Mouse (Mus musculus) duodenum, adult 2 months (tissue): Measurements from ENCODE around the gene Rhno1. TPM values are rescaled to one million over a fixed set of nuclear protein-coding genes. Genes with fewer than 3 reads are reported as not detected.

Experiments
- polyA plus RNA-seq: library from polyadenylated mRNA; depleted of rRNA; stranded (reverse); fragments of >200 nt; gene quantifications from 2 replicates; pipeline ENCODE4 v1.2.3, GENCODE M21; 2012; ENCODE audit warnings: low replicate concordance; rRNA removed

The Rhno1 gene
- polyA plus RNA-seq = 11.0 and 11.4 TPM in 2 replicates

DNA sequence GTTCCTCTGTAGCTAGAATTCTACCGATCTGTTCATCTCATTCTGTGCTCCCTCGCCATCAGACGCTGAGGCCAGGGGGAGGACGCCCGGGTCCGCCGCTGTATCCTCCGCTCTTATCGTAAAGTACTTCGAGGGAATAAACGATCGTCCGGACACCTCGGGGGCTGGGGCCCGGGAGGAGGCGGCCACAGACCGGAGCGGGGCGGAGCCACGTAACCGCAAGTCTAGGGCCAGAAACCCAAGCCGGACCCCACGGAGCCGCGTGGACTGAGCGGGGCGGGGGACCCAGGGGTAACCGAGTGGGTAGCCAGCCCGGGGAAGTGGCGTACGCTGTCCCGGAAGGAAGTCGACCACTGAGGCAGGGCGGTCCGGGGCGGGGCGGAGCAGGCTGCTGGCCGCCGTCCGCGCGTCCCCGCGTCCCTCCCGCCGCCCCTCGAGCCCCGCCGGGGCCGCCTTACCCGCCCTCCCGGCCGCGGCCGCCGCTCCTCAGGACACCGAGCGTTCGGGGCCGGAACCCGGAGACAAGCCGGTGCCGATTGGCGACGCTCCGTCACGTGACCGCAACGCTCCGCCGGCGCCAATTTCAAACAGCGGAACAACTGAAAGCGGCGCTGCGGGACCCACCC lies at the start of gene Rhno1, which contains the start of gene Foxm1:
Rhno1 (minus strand) TSS at position 531 of the 626 bp plus-strand sequence.
Foxm1 (plus strand) TSS at position 587 of the 626 bp plus-strand sequence.

DNA sequence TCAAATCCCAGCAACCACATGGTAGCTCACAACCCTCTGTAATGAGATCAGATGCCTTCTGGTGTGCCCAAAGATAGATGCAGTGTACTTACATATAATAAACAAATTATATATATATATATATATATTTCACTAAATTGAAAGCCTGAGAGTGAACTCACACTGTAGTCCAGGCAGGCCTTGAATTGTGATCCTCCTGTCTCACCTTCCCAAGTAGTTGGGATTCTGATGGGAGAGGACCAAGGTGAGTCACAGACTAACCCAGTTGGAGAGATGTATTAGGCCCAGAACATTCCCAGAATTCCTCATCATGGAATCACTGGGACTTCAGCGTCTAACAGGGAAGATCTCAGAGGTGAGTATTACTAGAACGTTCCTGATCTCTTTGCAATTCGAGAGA lies 36.3 kb upstream of the Rhno1 start, which contains the start of gene Nrip2:
Nrip2 (plus strand) TSS at position 301 of the 400 bp plus-strand sequence.

GRCm38 (mm10) chr6:128375192-128375591 lies 12.5 kb upstream of the Rhno1 start, which contains the start of the genes Tex52 and Gm44596:
Gene Tex52, plus strand, starts transcription at chr6:128375456.
Gene Gm44596, plus strand, starts transcription at chr6:128375503.

DNA sequence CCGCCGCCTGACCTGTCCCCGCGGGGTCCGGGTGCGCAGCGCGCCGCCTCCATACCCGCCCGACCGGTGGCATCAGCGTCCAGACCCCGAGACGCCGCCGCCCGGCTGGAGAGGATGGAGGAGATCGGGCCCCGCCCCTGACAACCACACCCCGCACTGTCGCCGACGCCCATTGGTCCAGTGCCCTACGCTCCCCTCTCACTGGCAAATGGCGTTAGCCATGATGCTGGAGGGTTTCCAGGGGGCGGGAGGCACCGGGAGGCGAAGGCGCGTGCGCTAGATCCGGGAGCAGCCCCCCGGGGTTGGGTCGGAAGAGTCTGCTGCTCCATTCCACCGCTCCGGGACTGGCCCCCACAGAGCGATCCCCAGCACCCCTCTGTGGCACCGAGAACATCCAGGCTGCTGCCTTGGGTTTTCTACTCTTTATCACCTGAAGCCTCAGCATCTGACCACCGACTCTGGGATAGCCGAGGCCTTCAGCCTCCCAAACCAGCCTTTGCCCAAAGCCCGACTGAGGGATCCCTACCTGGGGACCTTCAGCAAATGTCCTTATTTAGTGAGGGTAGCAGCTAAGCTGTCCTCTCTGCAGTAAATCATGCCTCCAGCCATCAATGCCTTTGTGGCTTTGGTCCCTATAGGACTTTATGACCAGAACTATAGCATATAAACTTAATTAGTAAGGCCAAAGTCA lies 6.8 kb downstream of the Rhno1 start, which contains the start of gene Tulp3:
Tulp3 (minus strand) TSS at position 126 of the 691 bp plus-strand sequence.

Other genes with a start within 250 kb of the Rhno1 start
- gene Tspan9, start 219.3 kb downstream of the Rhno1 start, polyA plus RNA-seq = 18.8 and 19.4 TPM in 2 replicates
- 0.40 and 1.1 TPM in 2 replicates for gene Tead4, start 62.1 kb downstream of the Rhno1 start, polyA plus RNA-seq
- gene Tulp3, start 7.1 kb downstream of the Rhno1 start, polyA plus RNA-seq = 1.6 and 2.8 TPM in 2 replicates
- gene Foxm1, start 56 bp upstream of the Rhno1 start, polyA plus RNA-seq = 9.4 and 14.7 TPM in 2 replicates
- 0.13 TPM in 1 of 2 replicates, not detected in the other for gene Tex52, start 12.5 kb upstream of the Rhno1 start, polyA plus RNA-seq
- gene Gm44596, start 12.6 kb upstream of the Rhno1 start, polyA plus RNA-seq = not detected in 2 replicates
- gene Nrip2, start 36.4 kb upstream of the Rhno1 start, polyA plus RNA-seq = 0.78 and 1.3 TPM in 2 replicates
- 16.3 and 28.8 TPM in 2 replicates for gene Itfg2, start 62.0 kb upstream of the Rhno1 start, polyA plus RNA-seq
- gene Fkbp4, start 75.8 kb upstream of the Rhno1 start, polyA plus RNA-seq = 130 and 203 TPM in 2 replicates
- 0.02 and 0.20 TPM in 2 replicates for gene Pzp, start 163.8 kb upstream of the Rhno1 start, polyA plus RNA-seq
- 6.1 TPM in 1 of 2 replicates, not detected in the other for gene A2ml1, start 218.7 kb upstream of the Rhno1 start, polyA plus RNA-seq